ENCODE assay signal across 15 mouse cellular contexts in the genomic region with DNA sequence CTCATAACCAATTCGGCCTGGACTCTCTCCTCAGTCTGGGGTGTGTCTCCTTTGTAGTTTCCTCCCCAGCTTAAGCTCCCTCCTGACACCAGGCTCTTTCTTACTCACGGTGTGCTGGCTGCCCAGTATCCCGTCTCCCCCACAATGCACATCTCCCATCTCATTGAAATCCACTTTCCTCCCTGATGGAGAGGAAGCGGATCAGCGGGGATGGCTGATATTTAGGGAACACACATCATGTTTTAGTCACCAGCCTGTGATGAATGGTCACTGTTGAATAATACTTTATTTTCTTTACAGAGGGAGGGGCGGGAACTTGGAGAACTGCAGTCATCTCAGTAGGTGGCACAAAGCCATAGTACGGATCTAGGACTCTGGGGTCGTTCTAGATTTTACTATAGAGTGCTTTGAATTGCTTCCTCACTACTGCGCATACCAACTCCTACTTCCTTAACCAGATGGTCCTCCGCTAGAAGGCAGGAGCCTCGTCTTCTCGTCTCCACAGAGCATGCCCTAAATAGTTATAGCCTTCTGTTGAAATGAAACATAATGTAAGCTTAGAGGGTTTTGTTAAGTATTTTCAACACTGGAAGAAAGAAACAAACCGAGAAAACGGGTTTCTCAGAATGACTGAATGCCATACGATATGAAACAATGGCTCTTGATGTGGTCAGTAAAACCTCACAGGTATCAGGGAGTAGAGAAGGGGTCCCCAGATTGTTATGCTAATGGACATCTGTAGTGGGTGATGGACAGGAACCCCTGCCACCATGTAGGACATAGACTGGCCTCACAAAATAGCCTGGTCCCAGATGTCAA.
DNase-seq lines count a peak whose midpoint lies in the region; ATAC-seq and TF ChIP-seq lines count a peak whose summit lies in the region.
"Had no signal": no experiment of that assay in that cellular context is flagged by ENCODE, and none has a peak within 500 bp of the region (broad histone marks: within the 10 kb centered on the region; RNA-seq: fewer than 3 reads in every experiment).

No protein-coding gene starts in this region.

- H3K36me3 ChIP-seq in kidney, adult 2 months (ENCODE audit: control insufficient read depth, insufficient read depth, low read length) = no peaks in the 10 kb centered on the region
- H3K36me3 ChIP-seq: embryonic facial prominence, embryonic 12.5 days; limb, embryonic 12.5 days; liver, embryonic 15.5 days; neural tube, embryonic 15.5 days had no signal

- ATAC-seq in activated CD4-positive, CD25-positive, alpha-beta regulatory T cell, adult 4 months = no peak
- ATAC-seq: intestine, postnatal 0 days had no signal

- H3K4me3 ChIP-seq in kidney, adult 2 months (ENCODE audit: insufficient read depth, low read depth, low read length) = no peak overlapping the region
- no peak overlapping the region for H3K4me3 ChIP-seq in cortical plate, adult 2 months (ENCODE audit: insufficient read depth, low read length)
- H3K4me3 ChIP-seq: embryonic facial prominence, embryonic 12.5 days; limb, embryonic 12.5 days; liver, embryonic 15.5 days; neural tube, embryonic 15.5 days had no signal

- no peaks in the 10 kb centered on the region for H3K27me3 ChIP-seq in kidney, adult 2 months (replicated peaks; ENCODE audit: control insufficient read depth, insufficient read depth, low read length)
- H3K27me3 ChIP-seq: embryonic facial prominence, embryonic 12.5 days; limb, embryonic 12.5 days; liver, embryonic 15.5 days; neural tube, embryonic 15.5 days had no signal

- no peak for TF ChIP-seq CTCF in kidney, adult 2 months (conservative IDR thresholded peaks at IDR 0.05; ENCODE audit: insufficient read depth, insufficient read length, low read depth, low read length)
- TF ChIP-seq CTCF in cortical plate, adult 2 months (IDR thresholded peaks at IDR 0.05; ENCODE audit: extremely low read depth, insufficient read depth, low read length) = no peak

- 75% methylated on average over 15 of the region's 15 CpGs for WGBS in kidney, adult 2 months

- H3K27ac ChIP-seq in kidney, adult 2 months (ENCODE audit: insufficient read depth, low read depth, low read length) = no peak overlapping the region
- H3K27ac ChIP-seq in cortical plate, adult 2 months (ENCODE audit: insufficient read depth, low read length) = 0 out of 2 replicates have a peak overlapping the region, but pooled peaks have one; percentile 10
- H3K27ac ChIP-seq: embryonic facial prominence, embryonic 12.5 days; hindbrain, embryonic 14.5 days; limb, embryonic 12.5 days; liver, embryonic 15.5 days; neural tube, embryonic 15.5 days had no signal

- DNase-seq in kidney, adult 2 months = peak; percentile 51
- DNase-seq in kidney, adult 11 months = no peak
- DNase-seq in left cerebral cortex, postnatal 25 days (ENCODE audit: low spot score in 2 of 2) = peak; percentile 14 to 79
- no peak for DNase-seq in left cerebral cortex, postnatal 4 days
- DNase-seq in telencephalon, adult 2 months (ENCODE audit: low read depth, low spot score) = peak; percentile 67
- DNase-seq: cerebellum, adult 11-12 months; cerebellum, postnatal 36 days had no signal

- intact Hi-C loops in left cerebral cortex, postnatal 25 days (cut with DNase I) = loop anchor here (5.0 kb wide), 3 partner anchors 78 to 138 kb away; partner anchors contain the start of gene Rap1b
- intact Hi-C loops in left cerebral cortex, postnatal 4 days (cut with DNase I) = no loop called here

- TF ChIP-seq POLR2A in kidney, adult 2 months (IDR thresholded peaks at IDR 0.05; ENCODE audit: low read depth, low read length) = no peak
- no peak for TF ChIP-seq POLR2A in cortical plate, adult 2 months (IDR thresholded peaks at IDR 0.05; ENCODE audit: extremely low read depth, insufficient read depth, low read length)

- H3K4me1 ChIP-seq in kidney, adult 2 months (ENCODE audit: control insufficient read depth, insufficient read depth, low read length) = peaks cover 3% of the 10 kb centered on the region; the same call in 1 of the 2 replicates
- H3K4me1 ChIP-seq in cortical plate, adult 2 months (ENCODE audit: control insufficient read depth, insufficient read depth, low read length) = peaks cover 8% of the 10 kb centered on the region
- H3K4me1 ChIP-seq: embryonic facial prominence, embryonic 12.5 days; liver, embryonic 15.5 days had no signal

Comparison
In these comparisons a context has a peak if more than half of its experiments do, and no peak if none do; other contexts are left out.
1. DNase-seq: peak in kidney, adult 2 months (single experiment), left cerebral cortex, postnatal 25 days (2 of 2) and telencephalon, adult 2 months (single experiment); none in kidney, adult 11 months (single experiment) and left cerebral cortex, postnatal 4 days (single experiment).